Mouse (Mus musculus) embryo, embryonic 10.5 days (tissue): Measurements from ENCODE around the gene Ppfia1.
A peak's percentile ranks its signal among the peaks of the same experiment; 100 is the strongest.

Experiments
- DNase-seq: peaks from one replicate; pipeline ENCODE4 v3.0.0-alpha.2; 2015; ENCODE audit warnings: low spot score

Ppfia1 gene

GRCm38 (mm10) chr7:144489067-144489774 lies 64.3 kb downstream of the Ppfia1 start:
- DNase-seq: no peak

- DNase-seq: no peak
Observed at GRCm38 (mm10) chr7:144480314-144480713, 73.2 kb downstream of the Ppfia1 start.

DNA sequence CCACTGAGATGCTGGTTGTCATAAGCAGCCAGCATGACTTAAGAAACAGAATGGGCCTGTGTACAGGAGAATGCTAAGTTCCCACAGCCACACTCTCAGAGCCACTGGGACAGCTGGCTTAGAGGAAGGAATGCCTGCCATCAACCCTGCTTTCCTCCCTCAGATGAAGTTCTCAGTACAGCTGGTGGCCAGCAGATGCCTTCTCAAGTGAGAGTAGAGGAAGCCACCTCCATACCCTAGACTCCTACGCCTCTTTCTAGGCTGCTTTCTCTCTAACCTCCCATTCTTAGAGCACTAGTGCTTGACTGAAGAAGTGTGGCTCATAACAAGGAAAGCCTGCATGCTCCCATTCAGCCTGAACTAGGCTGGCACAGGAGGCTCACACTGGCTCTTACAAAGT lies 74.0 kb downstream of the Ppfia1 start:
- no peak for DNase-seq

DNA sequence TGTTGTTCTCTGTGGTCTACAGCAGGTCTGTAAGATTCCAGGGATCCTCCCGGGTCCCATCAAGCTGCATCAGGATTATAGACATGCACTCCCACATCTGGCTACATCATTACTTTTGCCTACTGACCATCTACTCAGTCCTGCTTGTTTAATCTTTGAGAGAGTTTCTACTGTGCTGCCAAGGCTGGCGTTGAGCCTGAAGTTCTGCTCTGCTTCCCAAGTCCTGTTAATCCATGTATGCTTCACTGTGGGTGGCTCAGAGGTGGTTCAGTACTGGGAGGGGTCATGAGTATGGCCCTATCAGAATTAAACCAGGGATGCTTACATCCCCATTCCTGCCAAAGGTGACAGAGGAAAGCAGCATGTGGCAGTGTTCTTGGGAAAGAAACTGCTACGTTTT lies 77.8 kb downstream of the Ppfia1 start:
- no peak for DNase-seq

DNA sequence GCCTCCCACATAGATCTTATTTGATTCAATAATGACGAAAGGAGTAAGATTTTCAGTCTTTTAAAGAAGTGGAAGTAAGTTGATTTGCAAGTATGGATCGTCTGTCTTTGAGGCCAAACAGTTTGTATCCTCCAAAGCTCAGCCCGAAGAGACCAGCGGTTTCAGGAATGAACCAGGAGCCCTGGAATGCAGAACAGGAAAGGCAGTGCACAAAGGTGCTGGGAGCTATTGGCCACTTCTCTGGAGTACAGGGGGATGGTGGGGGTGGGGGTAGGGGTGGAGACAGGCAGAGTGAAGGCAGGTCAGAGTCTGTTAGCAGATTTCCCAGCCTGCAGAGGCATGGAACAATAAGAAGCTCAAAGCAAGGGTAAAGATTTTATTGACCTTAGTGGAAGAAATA lies 80.0 kb downstream of the Ppfia1 start:
- DNase-seq: no peak

GRCm38 (mm10) chr7:144471103-144471502 lies 82.4 kb downstream of the Ppfia1 start:
- DNase-seq: no peak

- DNase-seq: peak; percentile 94
Observed at GRCm38 (mm10) chr7:144470545-144471059, 82.9 kb downstream of the Ppfia1 start, which contains the start of gene Cttn. Gene Cttn (minus strand): TSS chr7:144471009.

GRCm38 (mm10) chr7:144469908-144470544 lies 83.5 kb downstream of the Ppfia1 start:
- DNase-seq: peak; percentile 42

GRCm38 (mm10) chr7:144469181-144469641 lies 84.3 kb downstream of the Ppfia1 start:
- peak; percentile 10 for DNase-seq

DNA sequence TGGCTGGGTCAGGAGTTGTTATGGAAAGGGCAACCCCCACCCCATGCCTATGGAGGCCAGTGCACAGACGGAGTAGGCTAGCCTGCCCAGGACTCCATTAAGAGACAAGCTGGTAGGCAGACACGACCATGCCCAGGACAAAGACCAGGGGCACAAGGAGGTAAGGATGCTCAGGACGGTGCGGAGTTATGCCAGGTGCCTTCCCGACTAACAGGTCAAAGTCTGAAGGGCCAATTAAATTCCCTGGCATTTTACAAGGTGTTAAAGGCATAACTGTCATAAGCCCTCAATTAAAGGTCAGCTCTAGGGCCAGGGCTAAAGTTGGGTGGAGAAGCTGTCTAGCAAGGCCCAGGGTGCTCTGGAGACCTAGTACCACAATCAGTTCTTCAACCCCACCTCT lies 84.8 kb downstream of the Ppfia1 start:
- no peak for DNase-seq

DNA sequence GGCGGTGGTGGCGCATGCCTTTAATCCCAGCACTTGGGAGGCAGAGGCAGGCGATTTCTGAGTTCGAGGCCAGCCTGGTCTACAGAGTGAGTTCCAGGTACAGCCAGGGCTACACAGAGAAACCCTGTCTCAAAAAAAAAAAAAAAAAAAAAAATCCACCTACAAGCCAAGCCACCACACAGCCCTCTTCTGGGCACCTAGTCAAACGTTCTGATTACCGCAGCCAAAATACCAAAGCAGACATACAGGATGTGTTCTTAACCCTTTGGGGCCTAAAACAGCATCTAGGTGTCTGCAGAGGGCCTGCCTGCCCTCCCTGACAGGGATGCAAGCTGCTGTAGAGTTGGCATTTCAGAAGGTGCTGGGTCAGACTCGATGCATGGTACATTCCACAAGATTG lies 91.0 kb downstream of the Ppfia1 start:
- DNase-seq: no peak

DNA sequence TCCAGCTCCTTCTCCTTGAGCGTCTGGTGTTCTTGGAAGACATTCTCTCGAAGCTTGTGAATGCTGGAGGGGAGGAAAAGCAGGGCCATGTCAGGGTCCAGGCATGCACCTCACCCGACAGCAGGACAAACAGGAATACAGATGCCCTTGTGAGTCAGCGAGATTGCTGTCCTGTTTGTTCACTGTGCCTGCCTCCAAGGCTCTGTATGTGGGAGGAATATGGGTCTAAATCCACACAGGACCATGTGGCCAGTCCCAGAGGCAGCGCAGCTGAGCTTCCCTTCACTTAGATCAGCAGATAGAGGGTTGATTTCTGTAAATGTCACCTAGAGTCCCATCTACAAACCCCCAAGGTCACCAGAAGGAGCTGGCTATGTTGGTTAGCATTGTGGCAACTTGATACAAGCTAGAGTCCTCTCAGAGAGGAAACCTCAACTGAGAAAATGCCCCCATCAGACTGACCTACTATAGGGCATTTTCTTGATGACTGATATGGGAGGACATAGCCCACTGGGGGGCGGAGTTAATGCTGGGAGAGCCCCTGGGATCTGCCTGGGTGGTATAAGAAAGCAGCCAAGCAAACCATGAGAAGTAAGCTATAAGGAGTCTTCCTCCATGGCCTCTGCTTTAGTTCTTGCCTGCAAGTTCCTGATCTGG lies 92.2 kb downstream of the Ppfia1 start:
- DNase-seq: no peak

- no peak for DNase-seq
Observed at GRCm38 (mm10) chr7:144458881-144459280, 94.6 kb downstream of the Ppfia1 start.

DNA sequence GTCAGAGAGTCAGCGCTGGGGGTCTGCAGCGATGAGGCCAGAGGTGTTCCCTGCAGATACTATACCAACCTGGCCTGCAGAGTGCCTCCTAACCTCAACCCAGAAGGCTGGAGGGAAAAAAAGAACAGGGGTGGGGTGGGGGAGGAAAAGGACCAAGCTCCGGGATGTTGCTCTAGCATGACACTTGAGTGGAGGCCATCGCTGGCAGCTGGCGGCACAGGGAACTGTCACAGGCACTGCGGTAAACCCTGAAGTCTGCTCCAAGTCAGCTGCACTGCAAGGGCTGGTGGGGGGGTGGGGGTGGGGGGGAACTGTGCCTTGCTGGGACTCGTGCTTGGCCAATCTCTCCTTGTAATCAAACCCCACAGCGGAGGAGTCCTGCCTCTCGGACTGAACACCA lies 102.9 kb downstream of the Ppfia1 start:
- DNase-seq: no peak

DNA sequence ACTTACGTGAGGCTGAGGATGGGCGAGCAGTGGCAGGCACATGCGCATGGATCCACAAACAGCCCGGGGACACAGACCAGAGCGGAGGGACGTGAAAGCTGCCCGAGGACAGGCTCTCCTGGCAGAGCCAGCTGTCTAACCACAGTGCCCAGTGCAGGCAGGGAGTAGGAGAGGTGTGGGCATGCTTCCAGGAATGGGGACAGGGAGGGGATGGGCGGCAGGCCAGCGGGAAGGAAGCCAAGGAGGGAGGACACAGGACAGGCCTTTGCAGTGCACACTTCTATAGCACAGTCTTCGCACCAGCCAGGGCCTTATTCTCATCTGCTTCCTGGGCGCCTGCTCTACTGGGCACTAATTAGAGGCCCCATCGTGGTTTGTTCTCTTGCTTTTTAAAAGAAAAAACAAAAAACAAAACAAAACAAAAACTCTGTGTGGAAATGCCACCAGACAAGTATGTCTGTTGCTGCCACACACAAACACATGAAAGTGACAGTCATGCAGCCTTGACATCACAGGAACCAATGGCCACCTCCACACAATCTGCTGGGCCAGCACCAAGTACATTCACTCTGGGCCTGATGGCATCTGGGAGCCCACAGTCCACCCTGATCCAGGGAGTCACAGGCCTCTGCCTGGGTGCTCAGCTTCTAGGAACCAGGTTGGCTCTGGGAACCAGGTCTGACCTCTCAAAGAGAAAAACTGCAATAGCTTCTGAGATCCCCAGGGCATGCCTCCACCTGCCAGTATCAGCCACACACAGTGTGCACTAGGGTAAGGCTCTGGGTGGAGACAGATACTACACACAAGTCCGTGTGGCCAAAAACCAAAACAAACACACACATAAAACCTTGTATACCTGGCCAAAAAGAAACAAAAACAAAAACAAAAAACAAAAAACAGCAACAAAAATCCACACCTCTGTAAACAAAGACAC lies 103.6 kb downstream of the Ppfia1 start:
- no peak for DNase-seq

- DNase-seq: no peak
Observed at GRCm38 (mm10) chr7:144448186-144448585, 105.3 kb downstream of the Ppfia1 start.

GRCm38 (mm10) chr7:144447146-144447545 lies 106.4 kb downstream of the Ppfia1 start:
- no peak for DNase-seq

- no peak for DNase-seq
Observed at GRCm38 (mm10) chr7:144444788-144445187, 108.7 kb downstream of the Ppfia1 start.

- DNase-seq: no peak
Observed at GRCm38 (mm10) chr7:144441976-144442375, 111.6 kb downstream of the Ppfia1 start.

GRCm38 (mm10) chr7:144441466-144441865 lies 112.1 kb downstream of the Ppfia1 start:
- no peak for DNase-seq

DNA sequence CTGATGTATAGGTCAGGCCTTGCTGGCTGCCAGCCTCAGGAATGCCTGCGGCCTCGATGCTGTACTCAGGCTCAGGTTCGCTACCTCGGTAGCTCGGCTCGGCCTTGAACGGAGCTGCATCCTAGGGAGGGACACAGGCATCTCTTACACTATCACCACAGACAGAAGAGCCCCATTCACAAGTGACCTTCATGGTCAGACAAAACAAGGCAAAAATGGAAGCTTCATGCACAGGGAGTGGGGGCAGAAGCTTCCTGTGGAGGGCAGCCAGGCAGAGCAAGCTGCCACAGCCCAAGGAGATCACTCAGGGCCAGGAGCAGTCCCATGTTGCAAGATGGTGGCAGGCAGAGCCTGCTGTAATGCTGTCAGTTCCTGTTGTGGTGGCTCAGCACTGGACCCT lies 114.7 kb downstream of the Ppfia1 start:
- DNase-seq: no peak

DNA sequence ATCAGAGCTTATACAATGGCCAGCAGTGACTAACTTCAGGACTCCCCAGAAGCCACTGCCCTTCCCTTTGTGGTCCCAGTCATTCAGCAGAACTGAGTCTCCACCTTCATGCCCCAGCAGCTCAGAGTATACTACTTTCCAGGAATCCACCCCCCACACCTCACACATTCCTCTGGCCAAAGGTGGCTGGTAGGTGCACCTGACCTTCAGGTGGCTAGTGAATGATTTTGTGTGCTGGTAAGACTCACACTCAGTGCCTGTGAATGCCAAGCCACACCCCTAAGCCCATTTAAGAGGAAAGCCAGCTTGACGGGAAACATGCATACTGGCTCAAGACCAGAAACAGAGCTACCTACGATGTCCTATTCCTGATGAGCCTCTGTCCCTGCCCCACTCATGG lies 120.6 kb downstream of the Ppfia1 start:
- no peak for DNase-seq
